ENCODE assay signal across 8 mouse cellular contexts in genomic region chr7:125444076-125444463, GRCm38 (mm10). TPM values are rescaled to one million over a fixed set of nuclear protein-coding genes. Genes with fewer than 3 reads are reported as not detected.
DNase-seq lines count a peak whose midpoint lies in the region; ATAC-seq lines count a peak whose summit lies in the region.

No protein-coding gene starts in this region.

- peaks cover 28% of the 10 kb centered on the region for H3K4me1 ChIP-seq in lung, embryonic 15.5 days
- peaks cover 10% of the 10 kb centered on the region; the same call in 1 of the 2 replicates for H3K4me1 ChIP-seq in liver, embryonic 11.5 days (replicated peaks; ENCODE audit: control insufficient read depth, insufficient read depth, low read length)
- peaks cover 20% of the 10 kb centered on the region for H3K4me1 ChIP-seq in neural tube, embryonic 15.5 days

- peak overlapping the region; percentile 61 for H3K4me3 ChIP-seq in lung, embryonic 15.5 days
- peak overlapping the region; percentile 63 for H3K4me3 ChIP-seq in liver, embryonic 11.5 days (ENCODE audit: low read depth, low read length)
- H3K4me3 ChIP-seq in neural tube, embryonic 15.5 days (replicated peaks): peak overlapping the region; percentile 68

- peak; percentile 18 for DNase-seq in adrenal gland, adult 8-10 months
- no peak for DNase-seq in adrenal gland, adult 18-20 months (ENCODE audit: low spot score in 2 of 2)
- no peak for DNase-seq in lung, postnatal 25 days (ENCODE audit: low spot score)
- peak; percentile 12 to 15 for DNase-seq in heart, postnatal 14 days
- peak; percentile 41 for DNase-seq in liver, embryonic 11.5 days (ENCODE audit: low spot score)
- DNase-seq in embryo, embryonic 10.5 days (ENCODE audit: low spot score): no peak

- H3K4me2 ChIP-seq in lung, embryonic 15.5 days: peak overlapping the region; percentile 76
- peak overlapping the region; percentile 81 for H3K4me2 ChIP-seq in liver, embryonic 11.5 days
- peak overlapping the region; percentile 85 for H3K4me2 ChIP-seq in neural tube, embryonic 15.5 days

- H3K9me3 ChIP-seq in lung, embryonic 15.5 days: no peaks in the 10 kb centered on the region
- H3K9me3 ChIP-seq in liver, embryonic 11.5 days (ENCODE audit: control insufficient read depth, low read length): peaks cover 5% of the 10 kb centered on the region; the same call in 1 of the 2 replicates
- H3K9me3 ChIP-seq in neural tube, embryonic 15.5 days (replicated peaks): no peaks in the 10 kb centered on the region

- H3K27me3 ChIP-seq in lung, embryonic 15.5 days: no peaks in the 10 kb centered on the region
- H3K27me3 ChIP-seq in liver, embryonic 11.5 days (replicated peaks; ENCODE audit: control insufficient read depth, insufficient read depth, low read length): no peaks in the 10 kb centered on the region
- H3K27me3 ChIP-seq in neural tube, embryonic 15.5 days (replicated peaks): no peaks in the 10 kb centered on the region

- no peak; the same call in 1 of the 2 replicates for ATAC-seq in lung, embryonic 15.5 days (ENCODE audit: borderline replicate concordance, extremely low read depth, low FRiP score, low TSS enrichment)
- peak; percentile 8 for ATAC-seq in liver, embryonic 11.5 days (replicated peaks; ENCODE audit: low FRiP score)
- peak; percentile 25; the same call in 1 of the 2 replicates for ATAC-seq in neural tube, embryonic 15.5 days (ENCODE audit: low FRiP score)

- intact Hi-C loops in heart, postnatal 14 days (cut with DNase I): no loop called here

- 13% methylated on average over 10 of the region's 10 CpGs for WGBS in lung, embryonic 15.5 days
- WGBS in liver, embryonic 11.5 days: 27% methylated on average over 10 of the region's 10 CpGs
- 24% methylated on average over 10 of the region's 10 CpGs for WGBS in neural tube, embryonic 15.5 days

- peak overlapping the region; percentile 98 for H3K27ac ChIP-seq in lung, embryonic 15.5 days
- peak overlapping the region; percentile 93 for H3K27ac ChIP-seq in liver, embryonic 11.5 days (ENCODE audit: low read depth, low read length)
- H3K27ac ChIP-seq in neural tube, embryonic 15.5 days (replicated peaks): peak overlapping the region; percentile 99

- peak overlapping the region; percentile 72 for H3K9ac ChIP-seq in lung, embryonic 15.5 days
- peak overlapping the region; percentile 75 for H3K9ac ChIP-seq in liver, embryonic 11.5 days (ENCODE audit: low read depth, low read length)
- H3K9ac ChIP-seq in neural tube, embryonic 15.5 days (replicated peaks): peak overlapping the region; percentile 86

- no peaks in the 10 kb centered on the region for H3K36me3 ChIP-seq in lung, embryonic 15.5 days
- no peaks in the 10 kb centered on the region for H3K36me3 ChIP-seq in liver, embryonic 11.5 days (ENCODE audit: control insufficient read depth, insufficient read depth, low read length)
- H3K36me3 ChIP-seq in neural tube, embryonic 15.5 days: no peaks in the 10 kb centered on the region

RNA-seq across cellular contexts. Expression of gene Kdm8, which starts 0.4 kb away (rescaled TPM):
- total RNA-seq in adrenal gland, adult 8-10 months (2022): 1 to 10 TPM; 4.8 to 8.5 (median 6.2) TPM
- total RNA-seq in adrenal gland, adult 18-20 months (2021): 1 to 10 TPM; 2.6 to 4.1 TPM
- polyA plus RNA-seq in lung, embryonic 15.5 days (2015; fragmentation: Nextera tagmentation; extraction: Ambion mirVana): 14.5 and 15.6 TPM in 2 replicates
- 1 to 10 TPM; 3.1 to 4.1 TPM for total RNA-seq in heart, postnatal 14 days (2021)
- polyA plus RNA-seq in liver, embryonic 11.5 days (2014; fragmentation: Nextera tagmentation; extraction: Ambion mirVana): 14.8 and 15.2 TPM in 2 replicates
- polyA plus RNA-seq in neural tube, embryonic 15.5 days (2015; fragmentation: Nextera tagmentation; extraction: Ambion mirVana): 4.7 and 5.7 TPM in 2 replicates

RNA-seq across cellular contexts. Expression of gene Nsmce1, which starts 47.3 kb away (rescaled TPM):
- total RNA-seq in adrenal gland, adult 8-10 months (2022): 10 to 100 TPM; 49.6 to 62.7 (median 51.9) TPM
- 10 to 100 TPM; 28.7 to 36.5 TPM for total RNA-seq in adrenal gland, adult 18-20 months (2021)
- polyA plus RNA-seq in lung, embryonic 15.5 days (2015; fragmentation: Nextera tagmentation; extraction: Ambion mirVana): 157 and 164 TPM in 2 replicates
- 10 to 100 TPM; 28.7 to 36.2 TPM for total RNA-seq in heart, postnatal 14 days (2021)
- 126 and 132 TPM in 2 replicates for polyA plus RNA-seq in liver, embryonic 11.5 days (2014; fragmentation: Nextera tagmentation; extraction: Ambion mirVana)
- 87.8 and 90.3 TPM in 2 replicates for polyA plus RNA-seq in neural tube, embryonic 15.5 days (2015; fragmentation: Nextera tagmentation; extraction: Ambion mirVana)

Comparison
In these comparisons a context has a peak if more than half of its experiments do, and no peak if none do; other contexts are left out.
1. DNase-seq: peak in adrenal gland, adult 8-10 months (single experiment), heart, postnatal 14 days (2 of 2) and liver, embryonic 11.5 days (single experiment); none in adrenal gland, adult 18-20 months (0 of 2), lung, postnatal 25 days (single experiment) and embryo, embryonic 10.5 days (single experiment).
2. Peak in every context shown above with its lines, with median percentiles within 50 percentile points of each other: H3K27ac ChIP-seq, H3K4me2 ChIP-seq, H3K4me3 ChIP-seq and H3K9ac ChIP-seq.